Mouse (Mus musculus) intestine, embryonic 14.5 days (tissue): ENCODE data around the gene Ric8b. TPM values are rescaled to one million over a fixed set of nuclear protein-coding genes. Genes with fewer than 3 reads are reported as not detected.

ENCODE experiments used
- ATAC-seq: fragments of 200-750 bp; cut with Nextera tagmentation; replicated peaks from 2 replicates; pipeline ENCODE4 v1.8.0; 2017; ENCODE audit warnings: low read depth, moderate number of reproducible peaks, moderate TSS enrichment, moderate library complexity; ENCODE audit not compliant: low FRiP score, low TSS enrichment
- DNase-seq: peaks from one replicate; pipeline ENCODE4 v3.0.0-alpha.2; 2018; ENCODE audit warnings: low spot score
- H3K27ac ChIP-seq: fragments of 300-500 bp; sonication (generic); 2 replicates; pipeline ENCODE4 v1.5.1; 2014; ENCODE audit warnings: low read depth, mild to moderate bottlenecking, control low read depth
- H3K27me3 ChIP-seq: fragments of 300-500 bp; sonication (generic); replicated peaks from 2 replicates; pipeline ENCODE4 v1.6.1; 2014; ENCODE audit warnings: low read length, control low read depth; ENCODE audit not compliant: control insufficient read depth, insufficient read depth
- H3K36me3 ChIP-seq: fragments of 300-500 bp; sonication (generic); 2 replicates; pipeline ENCODE4 v1.6.1; 2014; ENCODE audit warnings: low read length, control low read depth; ENCODE audit not compliant: control insufficient read depth, insufficient read depth
- H3K4me1 ChIP-seq: fragments of 300-500 bp; sonication (generic); replicated peaks from 2 replicates; pipeline ENCODE4 v1.6.1; 2014; ENCODE audit warnings: low read length, control low read depth, mixed read lengths; ENCODE audit not compliant: control insufficient read depth, insufficient read depth
- H3K4me2 ChIP-seq: fragments of 300-500 bp; sonication (generic); 2 replicates; pipeline ENCODE4 v1.6.1; 2014; ENCODE audit warnings: low read length
- H3K4me3 ChIP-seq: fragments of 300-500 bp; sonication (generic); 2 replicates; pipeline ENCODE4 v1.5.1; 2014; ENCODE audit warnings: low read depth, low read length, control low read depth, mixed read lengths
- H3K9ac ChIP-seq: fragments of 300-500 bp; sonication (generic); 2 replicates; pipeline ENCODE4 v1.6.1; 2014; ENCODE audit warnings: mild to moderate bottlenecking, low read length
- H3K9me3 ChIP-seq: fragments of 300-500 bp; sonication (generic); 2 replicates; pipeline ENCODE4 v1.6.1; 2016; ENCODE audit warnings: low read length, control low read depth; ENCODE audit not compliant: control insufficient read depth
- WGBS: fragments of 180-500 bp; shearing (Covaris S2); extraction: QIAGEN DNeasy Blood & Tissue Kit; methylation state at CpG from one replicate; pipeline ENCODE4 v1.1.7; 2014; 5-methylcytosine and 5-hydroxymethylcytosine counted together
- polyA plus RNA-seq: library from polyadenylated mRNA; unstranded; fragments of >200 nt; fragmentation: Nextera tagmentation; extraction: Ambion mirVana; gene quantifications from 2 replicates; pipeline ENCODE4 v1.2.1, GENCODE M21; 2014

Gene Ric8b
- polyA plus RNA-seq, 1 experiment from 2014 or later, result 21.2 TPM

DNA sequence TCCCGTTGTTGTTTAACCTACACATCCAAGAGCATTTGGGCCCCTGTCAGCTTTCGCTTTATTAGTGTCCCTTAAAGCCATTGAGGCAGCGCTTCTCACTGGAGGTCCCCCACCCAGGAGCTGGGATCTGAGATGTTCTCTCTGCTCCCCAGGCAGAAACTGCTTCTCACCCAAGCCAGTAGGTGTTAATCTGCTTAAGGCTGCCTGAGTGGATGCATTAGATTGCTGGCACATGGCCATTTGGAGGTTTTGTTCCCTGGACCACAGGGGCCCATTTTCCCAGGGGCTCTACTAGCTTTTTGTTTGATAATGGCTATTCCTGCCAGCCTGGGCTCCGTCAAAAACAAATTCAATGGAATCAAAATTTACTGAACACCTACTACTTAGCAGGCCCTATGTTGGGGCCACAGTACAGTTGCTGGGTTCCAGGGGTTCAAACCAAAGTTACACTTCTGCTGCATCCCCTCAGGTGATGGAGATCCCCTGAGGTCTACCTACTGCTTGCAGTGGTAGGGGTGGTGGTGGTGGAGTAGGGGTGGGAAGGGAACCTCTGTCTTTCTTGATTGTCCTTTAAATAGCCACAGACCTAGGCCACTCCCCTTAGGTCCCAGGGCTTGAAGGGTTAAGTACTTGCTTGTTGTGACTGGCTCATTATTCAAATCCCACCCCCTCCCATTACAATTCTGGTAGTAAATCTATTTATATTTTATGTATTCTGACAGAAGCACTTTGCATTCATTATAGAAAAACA lies 28.1 kb upstream of the Ric8b start:
- WGBS, result 60% methylated on average over 4 of the region's 4 CpGs
- no peaks in the 10 kb centered on the region for H3K27me3 ChIP-seq
- H3K27ac ChIP-seq, result no peak overlapping the region
- peaks cover 11% of the 10 kb centered on the region; the same call in 1 of the 2 replicates for H3K4me1 ChIP-seq
- H3K9ac ChIP-seq, result no peak overlapping the region
- no peaks in the 10 kb centered on the region for H3K9me3 ChIP-seq
- DNase-seq (no peak), ATAC-seq (no peak)
- no peaks in the 10 kb centered on the region for H3K36me3 ChIP-seq
- no peak overlapping the region for H3K4me2 ChIP-seq
- no peak overlapping the region for H3K4me3 ChIP-seq

DNA sequence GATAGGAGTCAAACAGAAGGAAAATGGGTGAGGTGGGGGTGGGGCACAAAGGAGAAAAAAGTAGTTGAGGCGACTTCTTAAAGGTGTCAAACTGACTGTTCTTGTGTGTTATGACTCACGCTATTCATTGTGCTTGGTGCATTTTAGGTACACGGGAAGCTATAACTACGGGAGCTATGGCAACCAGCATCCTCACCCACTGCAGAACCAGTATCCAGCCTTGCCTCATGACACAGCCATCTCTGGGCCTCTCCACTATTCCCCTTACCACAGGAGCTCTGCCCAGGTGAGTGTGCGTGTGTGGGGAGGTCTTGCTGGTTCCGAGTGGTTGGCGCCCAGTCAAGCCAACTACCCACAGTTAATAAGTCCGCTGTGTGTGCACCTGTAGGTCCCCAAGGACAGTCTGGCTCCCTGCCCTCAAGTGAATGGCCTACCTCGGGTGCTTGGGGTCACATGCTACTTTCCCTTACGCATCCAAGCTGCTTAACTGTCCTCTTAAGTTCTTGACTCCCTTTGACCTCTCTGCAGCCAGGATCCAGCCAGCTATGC lies 21.5 kb upstream of the Ric8b start:
- Histone ChIP-seq H3K27me3 (no peaks in the 10 kb centered on the region), H3K9ac (no peak overlapping the region), H3K4me3 (no peak overlapping the region), H3K4me1 (no peaks in the 10 kb centered on the region; the same call in 1 of the 2 replicates), H3K36me3 (no peaks in the 10 kb centered on the region), H3K9me3 (no peaks in the 10 kb centered on the region), H3K27ac (no peak overlapping the region), H3K4me2 (no peak overlapping the region)
- ATAC-seq, result no peak
- WGBS, result 87% methylated on average over 10 of the region's 10 CpGs
- DNase-seq, result no peak

DNA sequence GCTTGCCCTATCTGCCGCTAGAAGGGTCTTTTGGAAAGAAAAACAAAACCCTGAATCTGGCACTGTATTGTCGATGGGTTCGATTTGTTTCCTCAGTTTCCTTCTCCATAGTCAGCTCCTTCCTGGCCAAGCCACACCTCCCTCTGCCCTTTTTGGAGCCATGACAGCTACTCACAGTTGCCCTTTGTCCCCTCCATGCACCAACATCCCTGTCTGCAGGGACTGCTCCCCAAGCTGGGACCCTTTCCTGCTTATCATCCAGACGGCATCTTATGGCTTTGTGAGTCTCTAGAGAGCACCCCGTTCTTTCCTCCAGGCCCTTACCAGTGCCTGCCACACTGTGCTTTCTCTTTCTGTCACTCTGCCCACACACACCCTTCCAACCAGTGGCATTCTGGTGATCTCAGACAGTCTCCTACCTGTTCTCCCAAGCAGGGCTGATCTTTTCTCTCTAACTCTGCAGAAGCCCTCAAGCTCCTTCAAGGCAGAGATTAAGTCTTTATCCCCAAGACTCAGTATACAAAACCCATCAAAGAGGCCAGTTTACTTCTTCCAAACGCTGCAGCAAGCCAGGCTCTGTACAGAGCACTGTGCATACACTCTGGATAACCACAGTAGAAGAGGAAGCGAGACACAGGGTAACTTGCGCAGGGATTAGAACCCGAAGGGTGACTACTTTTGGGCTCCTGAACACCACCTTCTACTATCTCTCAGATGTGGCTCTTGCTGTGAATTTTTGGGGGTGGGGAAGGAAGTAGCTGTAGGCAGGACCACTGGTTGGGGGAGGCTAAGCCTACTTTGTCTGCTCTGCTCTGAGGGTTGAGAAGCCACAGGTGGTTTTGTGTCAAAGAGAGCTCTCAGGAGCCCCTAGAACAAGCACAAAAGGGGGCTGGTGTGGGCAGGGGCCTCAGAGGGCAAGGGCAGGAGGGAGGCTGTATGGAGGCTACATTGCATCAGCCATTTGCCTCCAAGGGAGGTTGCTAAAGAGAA lies 20.2 kb upstream of the Ric8b start:
- Histone ChIP-seq H3K9ac (no peak overlapping the region), H3K4me3 (no peak overlapping the region), H3K36me3 (no peaks in the 10 kb centered on the region), H3K9me3 (no peaks in the 10 kb centered on the region), H3K27ac (no peak overlapping the region), H3K4me1 (no peaks in the 10 kb centered on the region; the same call in 1 of the 2 replicates), H3K27me3 (no peaks in the 10 kb centered on the region), H3K4me2 (no peak overlapping the region)
- no peak for DNase-seq
- no peak for ATAC-seq
- WGBS, result 61% methylated on average over 9 of the region's 9 CpGs

DNA sequence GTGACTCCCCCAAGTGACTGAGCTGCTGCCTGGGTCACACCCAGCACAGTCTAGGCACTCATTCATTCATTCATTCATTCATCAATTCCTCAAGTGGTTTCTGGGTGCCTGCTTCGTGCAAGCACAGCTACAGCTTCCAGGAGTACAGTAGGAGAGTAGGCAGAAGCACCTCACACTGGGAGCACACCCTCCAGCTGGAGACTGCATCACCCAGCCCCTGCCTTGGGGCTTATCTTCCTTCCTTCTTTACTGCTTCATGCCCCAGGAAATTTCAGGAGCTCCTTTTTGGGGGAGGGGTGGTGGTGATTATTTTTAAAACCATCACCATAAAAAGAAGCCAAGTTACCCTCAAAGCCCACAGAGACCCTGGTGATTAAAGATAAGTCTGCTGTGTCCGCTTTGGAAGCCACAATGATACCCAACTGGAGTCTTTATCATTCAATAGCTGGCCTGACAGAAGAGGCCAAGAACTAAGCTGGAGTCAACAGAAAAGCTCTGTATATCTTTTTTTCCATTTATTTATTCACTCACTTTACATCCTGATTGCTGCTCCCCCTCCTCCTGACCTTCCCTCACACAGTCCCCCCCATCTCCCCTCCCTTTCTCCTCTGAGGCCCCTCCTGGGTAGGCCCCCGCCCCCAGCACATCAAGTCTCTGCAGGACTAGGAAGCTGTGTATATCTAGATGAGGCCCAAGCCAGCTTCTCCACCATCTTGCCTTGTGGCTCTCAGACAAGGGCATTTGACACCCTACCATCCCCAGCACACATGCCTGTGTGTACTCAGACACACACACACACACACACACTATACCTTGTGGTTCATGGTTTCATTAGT lies 19.1 kb upstream of the Ric8b start:
- ATAC-seq (no peak), DNase-seq (no peak)
- H3K9me3 ChIP-seq, result no peaks in the 10 kb centered on the region
- H3K9ac ChIP-seq, result no peak overlapping the region
- peaks cover 2% of the 10 kb centered on the region for H3K4me1 ChIP-seq
- no peaks in the 10 kb centered on the region for H3K36me3 ChIP-seq
- H3K27me3 ChIP-seq, result no peaks in the 10 kb centered on the region
- H3K4me2 ChIP-seq, result no peak overlapping the region
- 61% methylated on average over 3 of the region's 3 CpGs for WGBS
- no peak overlapping the region for H3K4me3 ChIP-seq
- no peak overlapping the region for H3K27ac ChIP-seq

DNA sequence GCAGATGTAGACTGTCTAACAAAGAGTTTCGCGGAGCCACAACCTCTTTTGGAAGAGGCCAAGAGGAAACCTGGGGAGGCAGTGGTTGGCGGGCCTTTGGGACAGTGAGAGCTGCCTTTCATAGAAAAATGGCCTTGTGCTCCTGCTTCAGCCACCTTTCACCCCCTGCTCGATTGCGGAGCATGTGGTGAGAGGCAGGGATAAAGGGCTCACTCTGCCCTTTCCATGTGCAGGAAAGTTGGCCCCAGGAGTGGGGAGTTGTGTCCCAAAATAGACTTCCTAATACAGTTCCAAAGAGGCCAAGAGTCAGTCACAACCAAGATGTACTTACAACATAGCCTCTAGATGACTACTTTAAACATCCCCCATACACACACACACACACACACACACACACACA lies 15.7 kb upstream of the Ric8b start:
- Histone ChIP-seq H3K9me3 (no peaks in the 10 kb centered on the region), H3K4me3 (no peak overlapping the region), H3K4me1 (peaks cover 10% of the 10 kb centered on the region), H3K27ac (no peak overlapping the region), H3K27me3 (no peaks in the 10 kb centered on the region), H3K36me3 (no peaks in the 10 kb centered on the region), H3K4me2 (no peak overlapping the region), H3K9ac (no peak overlapping the region)
- 80% methylated on average over 5 of the region's 5 CpGs for WGBS
- no peak for DNase-seq
- no peak for ATAC-seq

DNA sequence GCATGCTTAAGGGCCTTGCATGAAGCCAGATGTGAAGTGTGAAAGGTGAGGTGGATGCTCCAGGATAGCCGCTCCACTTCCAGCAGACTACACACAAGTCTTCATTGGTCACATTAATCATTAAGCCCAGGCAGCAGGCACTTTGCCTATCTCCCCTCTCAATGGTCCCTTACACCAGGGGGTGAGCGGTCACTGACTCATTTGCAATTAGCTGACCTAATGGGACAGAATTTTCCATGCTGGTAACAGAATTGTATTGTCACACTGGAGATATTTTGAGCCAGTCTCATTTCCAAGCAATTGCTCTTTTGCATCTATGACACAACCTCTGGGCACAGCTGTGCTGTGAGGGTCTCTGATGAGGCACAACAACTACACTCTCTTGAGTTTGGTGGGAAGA lies 15.2 kb upstream of the Ric8b start:
- ATAC-seq, result no peak
- no peaks in the 10 kb centered on the region for H3K9me3 ChIP-seq
- no peak for DNase-seq
- H3K4me3 ChIP-seq, result no peak overlapping the region
- no peaks in the 10 kb centered on the region for H3K27me3 ChIP-seq
- no peaks in the 10 kb centered on the region for H3K36me3 ChIP-seq
- H3K4me2 ChIP-seq, result no peak overlapping the region
- H3K9ac ChIP-seq, result no peak overlapping the region
- H3K4me1 ChIP-seq, result peaks cover 10% of the 10 kb centered on the region
- WGBS, result 52% methylated on average over 2 of the region's 2 CpGs
- H3K27ac ChIP-seq, result no peak overlapping the region

DNA sequence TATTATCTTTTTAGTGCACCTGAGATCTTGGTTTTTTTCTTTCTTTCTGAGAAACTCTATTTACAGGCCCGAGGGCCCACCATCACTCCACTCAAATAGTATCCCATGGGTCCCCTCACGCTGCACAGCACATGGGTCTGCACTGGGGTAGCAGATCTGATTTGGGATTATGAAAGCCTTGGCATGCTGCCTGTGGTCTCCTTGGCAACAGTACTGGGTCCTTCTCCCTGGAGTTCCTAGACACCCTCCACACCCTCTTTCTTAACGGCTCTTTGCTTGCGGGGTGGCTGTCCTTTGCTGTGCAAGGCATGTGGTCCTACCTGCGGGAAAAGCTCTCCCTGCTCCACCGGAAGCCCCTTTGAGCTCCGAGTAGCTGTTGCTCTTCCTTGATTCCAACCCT lies 14.1 kb upstream of the Ric8b start:
- Histone ChIP-seq H3K9me3 (no peaks in the 10 kb centered on the region), H3K4me3 (no peak overlapping the region), H3K27me3 (no peaks in the 10 kb centered on the region), H3K4me2 (peak overlapping the region; percentile 25), H3K36me3 (no peaks in the 10 kb centered on the region), H3K27ac (no peak overlapping the region), H3K9ac (no peak overlapping the region), H3K4me1 (peaks cover 10% of the 10 kb centered on the region)
- no peak for ATAC-seq
- 40% methylated on average over 7 of the region's 7 CpGs for WGBS
- no peak for DNase-seq

DNA sequence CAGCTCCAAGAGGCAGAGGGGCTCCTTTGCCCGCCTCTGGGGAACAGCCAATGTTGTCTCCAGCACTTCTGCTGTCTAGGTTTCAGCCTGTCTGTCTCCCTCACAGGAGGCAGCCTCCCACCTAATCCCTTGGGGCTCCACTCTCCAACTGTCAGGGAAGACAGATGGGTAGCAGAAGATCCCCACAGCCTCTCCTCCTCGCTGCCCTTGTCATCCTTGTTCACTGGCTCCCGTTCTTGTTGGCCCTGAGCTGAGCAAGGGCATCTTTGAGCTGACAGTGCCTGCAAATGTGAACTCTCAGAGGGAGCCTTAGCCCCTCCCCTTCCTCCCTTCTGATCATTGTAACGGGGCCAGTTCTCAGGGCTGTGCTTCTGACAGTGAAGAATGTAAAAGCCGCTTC lies 13.7 kb upstream of the Ric8b start:
- Histone ChIP-seq H3K9ac (no peak overlapping the region; the same call in 1 of the 2 replicates), H3K9me3 (no peaks in the 10 kb centered on the region), H3K36me3 (no peaks in the 10 kb centered on the region), H3K4me1 (peaks cover 10% of the 10 kb centered on the region), H3K4me3 (0 out of 2 replicates have a peak overlapping the region, but pooled peaks have one; percentile 7), H3K27me3 (no peaks in the 10 kb centered on the region), H3K27ac (no peak overlapping the region), H3K4me2 (peak overlapping the region; percentile 25)
- WGBS, result 1% methylated on average over 5 of the region's 5 CpGs
- ATAC-seq (peak; percentile 70; the same call in 1 of the 2 replicates), DNase-seq (no peak)
